Mouse (Mus musculus) frontal cortex, postnatal 25 days (tissue): Measurements from ENCODE around the gene Zc2hc1c.

Experiments
- DNase-seq, 2 experiments: peaks; one replicate each; pipeline ENCODE4 v3.0.0; 2022; ENCODE audit warnings: low spot score in 2 of 2

The Zc2hc1c gene

DNA sequence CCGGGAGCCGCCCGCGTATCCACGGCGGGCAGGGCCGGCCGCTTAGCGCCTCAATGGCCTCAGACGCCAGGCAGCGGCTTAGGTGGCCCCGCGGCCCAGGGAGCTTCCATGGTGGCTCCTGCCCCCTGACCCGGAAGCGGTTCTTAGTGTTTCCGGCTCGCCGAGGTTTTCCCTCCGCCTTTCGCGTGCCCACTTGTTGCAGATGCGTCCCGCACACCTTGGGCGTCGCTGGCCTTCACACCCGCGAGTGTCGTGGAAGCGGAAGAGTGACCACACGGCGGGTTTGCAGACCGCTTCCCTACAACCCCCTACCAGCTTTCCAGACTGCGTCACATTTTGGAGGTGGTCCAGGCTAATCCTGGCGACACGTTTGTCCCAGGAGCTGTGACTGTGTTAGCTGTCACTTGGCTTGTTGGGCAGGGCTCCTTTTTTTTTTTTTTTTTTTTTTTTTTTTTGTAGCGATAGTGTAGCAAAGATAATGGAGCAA, 50.9 kb downstream of the Zc2hc1c start, which contains the start of gene Nek9:
Gene Nek9 (minus strand): TSS at position 120 of the 487 bp plus-strand sequence.
- peak; percentile 90 to 92 for DNase-seq

DNA sequence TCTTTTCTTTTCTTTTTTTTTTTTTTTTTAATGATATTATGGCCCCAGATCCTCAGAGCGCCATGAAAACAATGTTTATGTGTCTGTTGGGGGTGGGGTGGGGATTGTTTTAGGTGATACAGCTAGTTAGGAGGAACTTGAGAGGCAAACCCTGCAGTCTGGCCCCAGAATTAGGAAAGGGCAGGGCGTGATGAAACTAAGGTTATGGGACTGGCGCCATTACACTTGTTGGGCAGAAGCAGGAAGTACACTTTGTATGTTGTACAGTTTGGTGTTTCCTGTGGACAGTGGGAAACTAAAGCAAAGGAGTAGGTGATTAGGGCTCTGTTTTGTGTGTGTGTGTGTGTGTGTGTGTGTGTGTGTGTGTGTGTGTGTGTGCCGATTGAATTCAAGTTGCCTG, 51.6 kb downstream of the Zc2hc1c start:
- DNase-seq, result no peak

DNA sequence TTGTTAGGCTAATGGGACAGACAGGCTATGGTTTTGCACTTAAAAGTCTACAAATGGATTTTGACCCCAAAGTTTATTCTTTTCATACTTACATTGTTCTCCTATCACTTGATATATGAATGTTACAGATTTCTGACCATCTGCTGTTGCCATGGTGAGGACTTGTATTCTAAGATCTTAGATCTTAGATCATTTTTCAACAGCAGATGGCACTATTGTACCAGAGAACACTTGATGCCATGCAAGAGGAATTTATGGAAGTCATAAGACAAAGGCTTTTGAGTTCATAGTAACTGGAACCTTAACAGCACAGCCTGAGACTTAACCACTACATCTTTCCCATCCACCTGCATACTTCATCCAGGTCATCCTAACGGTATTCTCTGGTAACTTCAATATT, 52.7 kb downstream of the Zc2hc1c start:
- no peak for DNase-seq

DNA sequence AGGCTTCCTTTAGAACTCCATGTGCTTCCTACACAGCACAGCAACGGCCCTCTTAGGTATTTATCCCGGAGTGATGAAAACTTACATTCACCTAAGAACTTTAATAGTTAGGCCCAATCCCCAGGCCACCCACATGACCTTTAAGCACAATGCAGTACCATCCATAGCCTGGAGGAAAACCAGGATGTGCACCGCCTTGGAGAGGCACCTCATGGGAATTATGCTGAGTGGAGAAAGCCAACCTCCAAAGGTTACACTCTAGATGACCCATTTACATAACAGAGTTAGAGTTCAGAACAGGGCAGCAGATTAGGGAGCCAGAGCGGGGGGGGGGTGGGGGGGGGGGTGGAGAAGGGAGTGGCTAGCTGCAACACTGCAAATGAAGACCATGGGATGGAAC, 53.9 kb downstream of the Zc2hc1c start:
- DNase-seq, result no peak

DNA sequence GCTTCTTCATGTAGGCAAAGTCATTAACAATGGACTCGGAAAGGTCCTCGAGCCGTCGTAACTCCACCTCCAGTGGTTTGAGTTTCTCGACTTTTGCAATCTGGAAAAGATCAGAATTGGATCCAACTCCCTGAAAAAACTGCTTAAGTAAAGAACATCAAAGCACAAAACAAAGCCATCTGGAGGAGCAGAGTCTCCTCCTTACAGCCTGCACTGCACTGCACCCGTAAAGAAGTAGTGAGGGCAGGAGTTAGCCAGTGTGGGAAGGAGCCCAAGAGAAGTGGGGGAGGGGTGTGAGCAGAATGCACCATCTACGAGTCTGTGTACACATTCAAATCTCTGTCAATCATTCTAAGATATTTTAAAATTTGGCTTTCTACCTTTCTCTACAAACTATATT, 55.9 kb downstream of the Zc2hc1c start:
- no peak for DNase-seq

DNA sequence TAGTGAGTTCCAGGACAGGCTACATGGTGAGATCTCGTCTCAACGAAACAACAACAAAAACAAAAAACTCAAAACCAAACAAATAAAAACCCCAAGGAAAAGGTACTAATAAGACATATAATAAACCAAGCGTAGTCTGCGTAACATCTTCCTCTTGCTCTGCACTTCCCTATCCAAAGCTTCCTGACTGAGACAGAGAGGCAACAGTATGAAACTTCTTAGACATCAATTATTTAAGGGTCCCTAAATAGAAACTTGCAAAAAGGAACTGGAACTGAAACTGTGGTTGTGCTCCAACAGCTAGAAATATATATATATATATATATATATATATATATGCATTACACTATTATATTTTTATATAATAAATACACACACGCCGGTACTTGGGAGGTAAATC, 57.2 kb downstream of the Zc2hc1c start:
- no peak for DNase-seq

DNA sequence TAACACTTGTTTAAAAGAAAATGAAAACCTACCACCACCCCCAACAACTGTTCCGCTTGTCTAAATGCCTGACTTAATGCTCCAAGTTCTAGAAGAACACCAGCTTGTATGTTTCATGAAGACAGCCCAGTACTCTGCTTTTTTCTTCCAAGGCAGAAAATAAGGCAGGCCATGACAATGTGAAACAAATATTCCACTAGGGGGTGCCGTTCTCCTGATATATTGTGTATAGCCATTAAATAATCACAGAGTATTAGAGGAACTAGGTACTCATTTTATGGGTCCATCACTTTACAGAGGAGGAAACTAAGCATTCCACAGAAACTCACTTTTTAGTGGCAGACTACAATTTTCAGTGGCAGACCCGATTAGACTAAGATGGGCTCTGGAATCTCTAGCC, 58.0 kb downstream of the Zc2hc1c start:
- no peak for DNase-seq

DNA sequence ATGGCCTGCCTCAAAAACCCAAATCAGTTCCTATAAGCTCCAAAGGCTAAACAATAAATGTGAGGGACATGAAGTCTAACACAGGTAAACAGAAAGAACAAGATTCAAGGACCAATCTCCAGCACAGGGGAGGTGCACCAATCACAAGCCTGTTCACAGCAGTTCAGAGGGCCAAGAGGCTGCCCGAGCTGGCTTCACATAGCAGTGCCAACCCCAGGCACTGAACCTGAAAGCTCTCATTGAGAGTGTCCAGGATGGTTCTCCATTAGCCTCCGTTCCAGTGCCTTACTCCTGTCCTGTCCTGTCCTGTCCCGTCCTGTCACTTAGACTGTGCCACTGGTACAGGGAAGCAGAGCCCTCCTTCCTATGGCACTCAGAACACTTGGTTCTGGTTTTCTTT, 58.8 kb downstream of the Zc2hc1c start:
- DNase-seq, result no peak

DNA sequence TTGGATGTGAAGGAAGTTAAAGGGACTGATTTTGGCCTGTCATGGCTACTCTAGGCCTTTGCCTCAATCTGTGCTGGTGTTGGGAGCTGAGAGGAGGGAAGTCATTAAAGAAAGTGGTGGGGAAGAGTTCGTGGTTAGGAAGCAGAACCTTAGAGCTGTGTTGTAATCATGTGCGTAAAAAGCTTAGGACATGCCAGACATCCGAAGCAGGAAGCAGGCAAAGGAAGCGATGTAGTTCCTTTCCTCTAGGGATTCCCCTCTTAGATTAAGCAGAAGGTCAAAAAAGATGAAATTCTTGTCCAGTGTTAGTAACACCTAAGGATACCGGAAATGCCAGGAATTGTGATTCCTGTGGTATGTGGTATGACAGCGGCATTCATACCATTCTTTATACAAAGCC, 59.9 kb downstream of the Zc2hc1c start:
- DNase-seq, result no peak
